Mouse (Mus musculus) midbrain, embryonic 10.5 days (tissue): ENCODE results near the gene Gm21852. TPM values are rescaled to one million over a fixed set of nuclear protein-coding genes. Genes with fewer than 3 reads are reported as not detected.
"Not testable (repeated sequence)": the region's sequence is repeated elsewhere in the genome, so short reads cannot be mapped to it uniquely, and the experiment has no call there.

Source experiments
- DNase-seq: peaks from one replicate; pipeline ENCODE4 v3.0.0-alpha.2; 2017; ENCODE audit warnings: low spot score
- H3K27ac ChIP-seq: fragments of 300-500 bp; sonication (generic); replicated peaks from 2 replicates; pipeline ENCODE4 v1.5.1; 2016; ENCODE audit warnings: mild to moderate bottlenecking
- H3K27me3 ChIP-seq: fragments of 300-500 bp; sonication (generic); 2 replicates; pipeline ENCODE4 v1.6.1; 2016; ENCODE audit warnings: low read depth, mild to moderate bottlenecking; ENCODE audit not compliant: poor library complexity, severe bottlenecking
- H3K36me3 ChIP-seq: fragments of 300-500 bp; sonication (generic); 2 replicates; pipeline ENCODE4 v1.6.1; 2016; ENCODE audit warnings: mild to moderate bottlenecking, moderate library complexity
- H3K4me1 ChIP-seq: fragments of 300-500 bp; sonication (generic); 2 replicates; pipeline ENCODE4 v1.6.1; 2016
- H3K4me3 ChIP-seq: fragments of 300-500 bp; sonication (generic); 2 replicates; pipeline ENCODE4 v1.5.1; 2016; ENCODE audit warnings: mild to moderate bottlenecking, moderate library complexity
- H3K9me3 ChIP-seq: fragments of 300-500 bp; sonication (generic); replicated peaks from 2 replicates; pipeline ENCODE4 v1.6.1; 2016; ENCODE audit warnings: mild to moderate bottlenecking
- WGBS: fragments of 180-500 bp; shearing (Covaris S2); methylation state at CpG from one replicate; pipeline ENCODE4 v1.1.7; 2016; 5-methylcytosine and 5-hydroxymethylcytosine counted together
- microRNA-seq: library from miRNA; unstranded; fragments of <30 nt; microRNA quantifications from one replicate; pipeline ENCODE4, GENCODE M21; 2017
- polyA plus RNA-seq: library from polyadenylated mRNA; unstranded; fragments of >200 nt; fragmentation: Nextera tagmentation; extraction: Ambion mirVana; gene quantifications from 2 replicates; pipeline ENCODE4 v1.2.1, GENCODE M21; 2016

Gene Gm21852
- not detected in 2 replicates for polyA plus RNA-seq

- not testable (repeated sequence) for H3K9me3 ChIP-seq, H3K4me3 ChIP-seq, H3K4me1 ChIP-seq, H3K27me3 ChIP-seq, DNase-seq, H3K36me3 ChIP-seq, H3K27ac ChIP-seq
- WGBS = no CpG with 5 or more reads among the region's 3 CpGs
Measured at GRCm38 (mm10) chrY:40651896-40652295, at the start of gene Gm21852. TSS of gene Gm21852 (minus strand) at chrY:40651996.

Small RNA genes within 50 kb of the gene (microRNA-seq; reads per million reads assigned to microRNA genes)
- gene Gm27466 (not detected), gene Gm28018 (not detected)

Other genes with a start within 250 kb of the Gm21852 start
- gene Gm21797, start 123.8 kb upstream of the Gm21852 start, polyA plus RNA-seq = not detected in 2 replicates
- gene Gm20795, start 152.9 kb upstream of the Gm21852 start, polyA plus RNA-seq = not detected in 2 replicates